Mouse (Mus musculus): ENCODE results near the gene Ang2.

- no peak for TF ChIP-seq CTCF (IDR thresholded peaks at IDR 0.05 in 2 of 3, conservative IDR thresholded peaks at IDR 0.05 in 1 of 3; ENCODE audit: control insufficient read depth in 1 of 3, insufficient read depth in 1 of 3, low read depth in 2 of 3, low read length in 3 of 3, poor library complexity in 1 of 3, severe bottlenecking in 1 of 3)
- no peak for TF ChIP-seq E2F4 (IDR thresholded peaks at IDR 0.05; ENCODE audit: borderline replicate concordance, low read depth, low read length)
Observed at GRCm38 (mm10) chr14:51150206-51150831, 48.6 kb downstream of the Ang2 start.

Measured in MEL (cell line).